Mouse (Mus musculus): ENCODE data around the gene Tspan11. TPM values are rescaled to one million over a fixed set of nuclear protein-coding genes. Genes with fewer than 3 reads are reported as not detected.

Tspan11 gene
- polyA plus RNA-seq, 1 experiment from 2014 or later: 21.9 TPM

DNA sequence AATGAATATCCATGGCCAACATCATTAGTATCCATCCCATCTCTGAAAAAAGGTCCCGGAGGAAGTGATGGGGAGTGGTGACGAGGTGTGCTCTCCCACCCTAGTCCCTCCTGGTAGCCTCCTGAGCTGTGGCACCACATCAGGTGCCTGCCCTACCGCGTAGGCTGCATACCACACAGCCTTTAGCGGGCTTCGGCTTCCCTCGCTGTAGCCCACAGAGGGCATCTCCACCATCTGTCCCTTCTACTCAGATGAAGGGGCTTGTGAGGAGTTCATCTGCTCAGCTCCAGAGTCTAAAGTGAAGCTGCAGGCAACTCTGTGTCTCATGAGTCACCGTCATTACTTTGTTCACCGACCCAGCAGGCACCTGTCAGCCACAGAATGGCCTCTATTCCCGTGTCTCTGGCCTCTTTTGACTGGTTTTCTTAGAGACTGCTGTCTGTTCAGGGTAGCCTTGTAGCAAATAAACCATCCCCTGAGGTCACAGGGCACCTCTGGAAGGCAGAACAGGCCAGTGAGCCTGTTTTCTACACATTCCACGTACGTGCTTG, 101.6 kb downstream of the Tspan11 start:
- DNase-seq (ENCODE audit: low spot score) (no peak), ATAC-seq (ENCODE audit: low read depth) (no peak)
- Histone ChIP-seq H3K9me3 (ENCODE audit: control insufficient read depth, low read length) (no peaks in the 10 kb centered on the region), H3K4me3 (ENCODE audit: low read depth, low read length) (no peak overlapping the region), H3K27ac (replicated peaks; ENCODE audit: low read depth, low read length) (peak overlapping the region; percentile 68), H3K27me3 (replicated peaks; ENCODE audit: control insufficient read depth, insufficient read depth, low read length) (no peaks in the 10 kb centered on the region), H3K9ac (ENCODE audit: low read depth, low read length) (no peak overlapping the region), H3K4me2 (ENCODE audit: low read depth, low read length) (no peak overlapping the region), H3K4me1 (ENCODE audit: control insufficient read depth, insufficient read depth, low read length) (no peaks in the 10 kb centered on the region; the same call in none of the 2 replicates), H3K36me3 (ENCODE audit: control insufficient read depth, insufficient read depth, low read length) (0 out of 2 replicates have a peak, but pooled peaks cover 3% of the 10 kb centered on the region)
- 83% methylated on average over 12 of the region's 12 CpGs for WGBS

DNA sequence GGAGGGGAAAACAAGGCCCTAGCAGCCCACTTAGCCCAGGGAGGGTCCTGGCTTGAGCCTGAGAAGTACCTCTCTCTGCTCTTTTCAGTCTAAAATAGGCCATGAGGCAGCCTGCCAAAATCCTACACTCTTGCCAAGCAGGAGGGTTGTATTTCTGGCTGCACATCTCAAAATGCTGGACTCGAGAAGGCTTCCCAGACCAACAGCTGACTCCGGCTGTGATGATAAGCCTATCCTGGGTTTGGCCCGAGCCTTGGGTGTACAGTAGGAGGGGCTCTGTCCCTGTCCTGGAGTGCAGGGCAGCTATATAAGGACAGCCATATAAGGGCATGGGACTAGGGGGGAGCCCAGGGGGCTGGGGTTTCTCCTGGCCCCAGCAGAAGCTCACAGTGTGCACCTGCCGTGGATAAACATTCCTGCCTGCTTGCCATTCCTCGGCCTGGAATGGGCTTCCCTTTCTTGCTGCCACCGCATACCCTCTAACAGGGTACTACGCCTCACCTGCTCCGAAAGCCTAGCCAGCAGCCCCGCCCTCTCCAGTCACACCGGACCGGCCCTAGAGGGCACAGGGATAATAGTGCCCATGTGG, 102.3 kb downstream of the Tspan11 start:
- Histone ChIP-seq H3K36me3 (ENCODE audit: control insufficient read depth, insufficient read depth, low read length) (no peaks in the 10 kb centered on the region), H3K4me2 (ENCODE audit: low read depth, low read length) (no peak overlapping the region), H3K9me3 (ENCODE audit: control insufficient read depth, low read length) (no peaks in the 10 kb centered on the region), H3K9ac (ENCODE audit: low read depth, low read length) (no peak overlapping the region), H3K27me3 (replicated peaks; ENCODE audit: control insufficient read depth, insufficient read depth, low read length) (no peaks in the 10 kb centered on the region), H3K4me3 (ENCODE audit: low read depth, low read length) (no peak overlapping the region), H3K4me1 (ENCODE audit: control insufficient read depth, insufficient read depth, low read length) (no peaks in the 10 kb centered on the region; the same call in none of the 2 replicates), H3K27ac (replicated peaks; ENCODE audit: low read depth, low read length) (peak overlapping the region; percentile 68)
- ATAC-seq (ENCODE audit: low read depth) (peak; percentile 91), DNase-seq (ENCODE audit: low spot score) (peak; percentile 92)
- 63% methylated on average over 11 of the region's 11 CpGs for WGBS

- H3K4me3 ChIP-seq (ENCODE audit: low read depth, low read length): no peak overlapping the region
- ATAC-seq (ENCODE audit: low read depth): no peak
- 84% methylated on average over 11 of the region's 11 CpGs for WGBS
- H3K9me3 ChIP-seq (ENCODE audit: control insufficient read depth, low read length): no peaks in the 10 kb centered on the region
- H3K27ac ChIP-seq (replicated peaks; ENCODE audit: low read depth, low read length): no peak overlapping the region
- no peaks in the 10 kb centered on the region; the same call in 1 of the 2 replicates for H3K4me1 ChIP-seq (ENCODE audit: control insufficient read depth, insufficient read depth, low read length)
- no peaks in the 10 kb centered on the region for H3K27me3 ChIP-seq (replicated peaks; ENCODE audit: control insufficient read depth, insufficient read depth, low read length)
- H3K4me2 ChIP-seq (ENCODE audit: low read depth, low read length): no peak overlapping the region
- DNase-seq (ENCODE audit: low spot score): no peak
- H3K9ac ChIP-seq (ENCODE audit: low read depth, low read length): no peak overlapping the region
- no peaks in the 10 kb centered on the region for H3K36me3 ChIP-seq (ENCODE audit: control insufficient read depth, insufficient read depth, low read length)
Measured at GRCm38 (mm10) chr6:127991509-127992176, 104.3 kb downstream of the Tspan11 start.

- DNase-seq (ENCODE audit: low spot score) (no peak), ATAC-seq (ENCODE audit: low read depth) (no peak)
- Histone ChIP-seq H3K4me1 (ENCODE audit: control insufficient read depth, insufficient read depth, low read length) (no peaks in the 10 kb centered on the region; the same call in 1 of the 2 replicates), H3K9ac (ENCODE audit: low read depth, low read length) (no peak overlapping the region), H3K9me3 (ENCODE audit: control insufficient read depth, low read length) (no peaks in the 10 kb centered on the region), H3K4me2 (ENCODE audit: low read depth, low read length) (no peak overlapping the region), H3K36me3 (ENCODE audit: control insufficient read depth, insufficient read depth, low read length) (peaks cover 8% of the 10 kb centered on the region; the same call in 1 of the 2 replicates), H3K4me3 (ENCODE audit: low read depth, low read length) (no peak overlapping the region), H3K27ac (replicated peaks; ENCODE audit: low read depth, low read length) (no peak overlapping the region), H3K27me3 (replicated peaks; ENCODE audit: control insufficient read depth, insufficient read depth, low read length) (no peaks in the 10 kb centered on the region)
- WGBS: 80% methylated on average over 8 of the region's 8 CpGs
Measured at GRCm38 (mm10) chr6:127992993-127993392, 105.6 kb downstream of the Tspan11 start.

DNA sequence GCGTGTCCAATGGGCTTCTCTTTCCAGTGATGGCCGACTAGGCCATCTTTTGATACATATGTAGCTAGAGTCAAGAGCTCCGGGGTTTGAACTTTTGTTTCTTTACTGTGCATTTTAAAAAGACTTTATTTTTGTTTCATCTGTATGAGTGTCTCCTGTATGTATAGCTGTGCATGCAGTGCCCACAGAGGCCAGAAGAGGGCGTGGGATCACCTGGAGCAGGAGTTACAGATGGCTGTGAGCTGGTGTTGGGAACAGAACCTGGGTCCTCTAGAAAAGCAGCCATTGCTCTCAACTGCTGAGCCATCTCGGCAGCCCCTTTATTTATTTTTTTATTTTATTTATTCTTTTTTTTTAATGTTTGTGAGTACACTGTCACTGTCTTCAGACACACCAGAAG, 109.5 kb downstream of the Tspan11 start:
- Histone ChIP-seq H3K4me2 (ENCODE audit: low read depth, low read length) (no peak overlapping the region), H3K4me3 (ENCODE audit: low read depth, low read length) (no peak overlapping the region), H3K27me3 (replicated peaks; ENCODE audit: control insufficient read depth, insufficient read depth, low read length) (no peaks in the 10 kb centered on the region), H3K9ac (ENCODE audit: low read depth, low read length) (no peak overlapping the region), H3K9me3 (ENCODE audit: control insufficient read depth, low read length) (no peaks in the 10 kb centered on the region), H3K36me3 (ENCODE audit: control insufficient read depth, insufficient read depth, low read length) (peaks cover 9% of the 10 kb centered on the region; the same call in 1 of the 2 replicates), H3K27ac (replicated peaks; ENCODE audit: low read depth, low read length) (no peak overlapping the region), H3K4me1 (ENCODE audit: control insufficient read depth, insufficient read depth, low read length) (peaks cover 8% of the 10 kb centered on the region)
- DNase-seq (ENCODE audit: low spot score) (no peak), ATAC-seq (ENCODE audit: low read depth) (no peak)
- 88% methylated on average over 5 of the region's 5 CpGs for WGBS

- Histone ChIP-seq H3K27me3 (replicated peaks; ENCODE audit: control insufficient read depth, insufficient read depth, low read length) (no peaks in the 10 kb centered on the region), H3K36me3 (ENCODE audit: control insufficient read depth, insufficient read depth, low read length) (peaks cover 9% of the 10 kb centered on the region; the same call in 1 of the 2 replicates), H3K4me3 (ENCODE audit: low read depth, low read length) (no peak overlapping the region), H3K9me3 (ENCODE audit: control insufficient read depth, low read length) (no peaks in the 10 kb centered on the region), H3K27ac (replicated peaks; ENCODE audit: low read depth, low read length) (no peak overlapping the region), H3K4me2 (ENCODE audit: low read depth, low read length) (no peak overlapping the region), H3K4me1 (ENCODE audit: control insufficient read depth, insufficient read depth, low read length) (peaks cover 27% of the 10 kb centered on the region), H3K9ac (ENCODE audit: low read depth, low read length) (no peak overlapping the region)
- 87% methylated on average over 2 of the region's 2 CpGs for WGBS
- DNase-seq (ENCODE audit: low spot score): no peak
- 0 out of 2 replicates have a peak, but pooled peaks have one; percentile 9 for ATAC-seq (ENCODE audit: low read depth)
Measured at GRCm38 (mm10) chr6:127999118-127999517, 111.7 kb downstream of the Tspan11 start.

GRCm38 (mm10) chr6:128000777-128001176, 113.4 kb downstream of the Tspan11 start:
- H3K27me3 ChIP-seq (replicated peaks; ENCODE audit: control insufficient read depth, insufficient read depth, low read length): no peaks in the 10 kb centered on the region
- ATAC-seq (ENCODE audit: low read depth) (no peak), DNase-seq (ENCODE audit: low spot score) (no peak)
- H3K9me3 ChIP-seq (ENCODE audit: control insufficient read depth, low read length): no peaks in the 10 kb centered on the region
- no peak overlapping the region for H3K4me2 ChIP-seq (ENCODE audit: low read depth, low read length)
- WGBS: 64% methylated on average over 2 of the region's 3 CpGs
- H3K36me3 ChIP-seq (ENCODE audit: control insufficient read depth, insufficient read depth, low read length): peaks cover 9% of the 10 kb centered on the region; the same call in 1 of the 2 replicates
- H3K27ac ChIP-seq (replicated peaks; ENCODE audit: low read depth, low read length): no peak overlapping the region
- peaks cover 28% of the 10 kb centered on the region for H3K4me1 ChIP-seq (ENCODE audit: control insufficient read depth, insufficient read depth, low read length)
- no peak overlapping the region for H3K9ac ChIP-seq (ENCODE audit: low read depth, low read length)
- no peak overlapping the region for H3K4me3 ChIP-seq (ENCODE audit: low read depth, low read length)

- DNase-seq (ENCODE audit: low spot score) (peak; percentile 39), ATAC-seq (ENCODE audit: low read depth) (no peak)
- Histone ChIP-seq H3K27me3 (replicated peaks; ENCODE audit: control insufficient read depth, insufficient read depth, low read length) (no peaks in the 10 kb centered on the region), H3K9me3 (ENCODE audit: control insufficient read depth, low read length) (no peaks in the 10 kb centered on the region), H3K9ac (ENCODE audit: low read depth, low read length) (no peak overlapping the region), H3K36me3 (ENCODE audit: control insufficient read depth, insufficient read depth, low read length) (peaks cover 9% of the 10 kb centered on the region; the same call in 1 of the 2 replicates), H3K27ac (replicated peaks; ENCODE audit: low read depth, low read length) (peak overlapping the region; percentile 25; the same call in 1 of the 2 replicates), H3K4me1 (ENCODE audit: control insufficient read depth, insufficient read depth, low read length) (peaks cover 35% of the 10 kb centered on the region), H3K4me3 (ENCODE audit: low read depth, low read length) (no peak overlapping the region), H3K4me2 (ENCODE audit: low read depth, low read length) (no peak overlapping the region)
- 55% methylated on average over 1 of the region's 1 CpGs for WGBS
Measured at GRCm38 (mm10) chr6:128001587-128001986, 114.2 kb downstream of the Tspan11 start.
